Mouse (Mus musculus) large intestine, adult 2 months (tissue): Measurements from ENCODE around the gene Rnf40. TPM values are rescaled to one million over a fixed set of nuclear protein-coding genes. Genes with fewer than 3 reads are reported as not detected.

Experiments
- DNase-seq: peaks from one replicate; pipeline ENCODE4 v3.0.0-alpha.2; 2012; ENCODE audit warnings: low read depth, low spot score
- WGBS: fragments of 180-500 bp; shearing (Covaris S2); methylation state at CpG from one replicate; pipeline ENCODE4 v1.1.7; 2018; 5-methylcytosine and 5-hydroxymethylcytosine counted together
- polyA plus RNA-seq: library from polyadenylated mRNA; depleted of rRNA; stranded (reverse); fragments of >200 nt; gene quantifications from 2 replicates; pipeline ENCODE4 v1.2.3, GENCODE M21; 2012; rRNA removed

The Rnf40 gene
- polyA plus RNA-seq: 23.7 and 30.9 TPM in 2 replicates

DNA sequence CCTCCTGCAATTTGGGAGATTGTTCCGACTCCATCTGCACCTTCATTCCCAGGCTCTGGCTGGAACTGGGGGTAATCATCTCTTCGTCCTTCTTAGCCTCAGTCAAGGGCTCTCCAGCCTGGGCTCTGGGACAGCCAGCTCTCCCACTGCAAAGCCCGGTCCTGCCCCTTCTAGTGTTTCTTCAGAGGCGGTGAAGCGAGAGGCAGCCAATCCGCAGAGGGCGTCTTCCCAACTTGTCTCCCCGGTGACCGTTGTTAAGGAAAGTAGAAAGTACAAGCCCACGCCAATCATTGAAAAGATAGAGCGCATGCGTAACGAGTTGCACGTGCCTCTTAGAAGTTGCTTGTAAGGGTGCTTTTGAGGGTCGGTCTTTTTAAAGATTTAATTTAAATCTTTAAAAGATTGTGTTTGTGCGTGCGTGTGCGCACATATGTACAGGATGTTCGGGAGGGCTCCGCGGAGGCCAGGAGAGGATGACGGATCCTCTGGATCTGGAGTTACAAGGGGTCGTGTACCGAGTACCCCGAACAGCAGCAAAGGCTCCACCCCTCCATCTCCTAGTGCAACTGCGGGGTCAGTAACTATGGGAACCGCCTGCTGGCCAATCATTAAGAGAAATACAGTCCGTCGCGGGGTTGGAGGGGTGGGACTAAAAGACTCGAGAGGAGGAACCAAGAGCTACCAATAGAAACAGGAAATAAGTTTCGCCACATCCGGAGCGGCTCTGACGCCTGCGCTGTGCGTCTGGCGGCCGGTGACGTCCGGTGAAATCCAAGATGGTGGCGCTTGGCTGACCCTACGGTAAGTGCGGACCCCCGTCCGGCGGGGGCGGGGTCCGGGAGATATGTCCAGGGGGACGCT is at the start of gene Rnf40, which contains the start of gene Ccdc189:
Gene Rnf40, plus strand, starts transcription at position 757 of the 861 bp plus-strand sequence.
Gene Ccdc189, minus strand, starts transcription at position 585 of the 861 bp plus-strand sequence.
- 1% methylated on average over 50 of the region's 50 CpGs for WGBS
- peak; percentile 97 for DNase-seq

GRCm38 (mm10) chr7:127541671-127542070 is 46.9 kb upstream of the Rnf40 start:
- DNase-seq: no peak
- 91% methylated on average over 3 of the region's 3 CpGs for WGBS

DNA sequence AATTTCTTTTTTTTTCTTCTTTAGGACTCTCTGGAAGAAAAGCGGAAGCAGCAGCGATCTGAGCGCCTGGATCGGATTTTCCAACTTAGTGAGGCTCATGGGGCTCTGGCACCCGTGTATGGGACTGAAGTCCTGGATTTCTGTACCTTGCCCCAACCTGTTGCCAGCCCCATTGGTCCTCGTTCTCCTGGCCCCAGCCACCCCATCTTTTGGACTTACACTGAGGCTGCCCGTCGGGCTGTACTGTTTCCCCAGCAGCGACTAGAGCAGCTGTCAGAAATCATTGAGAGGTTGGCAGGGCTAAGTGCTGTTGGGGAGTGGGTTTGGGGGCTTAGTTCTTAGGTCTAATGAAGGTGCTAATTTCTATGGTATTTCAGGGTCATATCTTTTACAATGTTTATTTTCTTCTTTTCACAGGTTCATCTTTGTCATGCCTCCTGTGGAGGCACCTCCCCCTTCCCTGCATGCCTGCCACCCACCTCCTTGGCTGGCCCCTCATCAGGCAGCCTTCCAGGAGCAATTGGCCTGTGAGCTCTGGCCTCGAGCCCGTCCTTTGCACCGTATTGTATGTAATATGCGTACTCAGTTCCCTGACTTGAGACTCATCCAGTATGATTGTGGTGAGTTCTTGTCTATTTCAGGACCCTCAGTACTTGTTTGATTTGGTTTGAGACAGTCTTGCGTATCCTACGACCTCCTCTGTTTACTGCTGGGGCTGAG is 39.3 kb upstream of the Rnf40 start:
- WGBS: 70% methylated on average over 15 of the region's 15 CpGs
- no peak for DNase-seq

DNA sequence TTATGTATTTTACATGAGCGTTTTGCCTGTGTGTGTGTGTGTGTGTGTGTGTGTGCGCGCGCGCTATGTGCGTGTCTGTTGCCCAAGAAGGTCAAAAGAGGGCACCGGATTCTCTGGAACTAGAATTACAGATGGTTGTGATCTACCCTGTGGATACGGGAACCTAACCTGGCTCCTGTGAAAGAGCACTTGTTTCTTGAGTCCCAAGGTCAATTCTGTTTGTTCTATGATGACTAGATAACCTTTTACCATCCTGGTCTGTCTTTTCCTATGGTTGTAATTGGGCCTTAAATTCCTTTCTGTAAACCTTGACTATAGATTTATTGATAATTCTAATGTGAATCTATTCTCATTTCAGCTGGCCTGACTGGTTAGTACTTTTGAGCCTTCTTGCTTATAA is 37.0 kb upstream of the Rnf40 start:
- 82% methylated on average over 8 of the region's 8 CpGs for WGBS
- DNase-seq: no peak

GRCm38 (mm10) chr7:127560580-127560979 is 28.0 kb upstream of the Rnf40 start:
- DNase-seq: no peak
- 95% methylated on average over 11 of the region's 11 CpGs for WGBS

- WGBS: 69% methylated on average over 5 of the region's 5 CpGs
- no peak for DNase-seq
Observed at GRCm38 (mm10) chr7:127561340-127561858, 27.2 kb upstream of the Rnf40 start, which contains the start of gene Tmem265. TSS of gene Tmem265 (plus strand) at chr7:127561390.

- 69% methylated on average over 6 of the region's 6 CpGs for WGBS
- DNase-seq: no peak
Observed at GRCm38 (mm10) chr7:127564381-127565150, 24.0 kb upstream of the Rnf40 start.

DNA sequence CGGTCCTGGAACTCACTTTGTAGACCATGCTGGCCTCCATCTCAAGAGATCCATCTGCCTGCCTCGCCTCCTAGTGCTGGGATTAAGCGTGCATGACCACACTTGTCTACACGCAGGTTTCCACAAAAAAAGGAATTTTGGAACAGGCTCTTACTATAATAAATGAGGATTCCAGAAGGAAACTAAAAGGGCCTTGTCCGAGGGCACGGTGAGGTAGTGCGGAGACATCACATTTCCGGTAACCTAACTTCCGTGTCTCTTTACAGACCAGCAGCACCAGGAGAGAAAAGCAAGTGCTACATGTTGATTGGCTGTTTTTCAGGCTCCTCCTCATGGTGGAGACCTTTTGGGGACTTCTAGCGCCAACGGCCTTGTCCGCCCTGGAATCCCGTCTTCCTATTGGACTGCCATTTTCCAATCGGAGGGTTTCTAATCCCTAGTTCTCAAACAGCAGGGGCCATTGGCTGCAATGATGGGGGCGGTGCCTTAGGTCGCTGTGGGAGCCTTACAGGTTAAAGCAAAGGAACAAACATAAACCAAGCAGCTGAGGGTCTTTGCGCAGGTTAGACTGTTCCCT is 15.6 kb upstream of the Rnf40 start, which contains the start of gene Phkg2:
Gene Phkg2, plus strand, starts transcription at position 446 of the 577 bp plus-strand sequence.
- under 1% methylated on average over 17 of the region's 17 CpGs for WGBS
- DNase-seq: peak; percentile 99

DNA sequence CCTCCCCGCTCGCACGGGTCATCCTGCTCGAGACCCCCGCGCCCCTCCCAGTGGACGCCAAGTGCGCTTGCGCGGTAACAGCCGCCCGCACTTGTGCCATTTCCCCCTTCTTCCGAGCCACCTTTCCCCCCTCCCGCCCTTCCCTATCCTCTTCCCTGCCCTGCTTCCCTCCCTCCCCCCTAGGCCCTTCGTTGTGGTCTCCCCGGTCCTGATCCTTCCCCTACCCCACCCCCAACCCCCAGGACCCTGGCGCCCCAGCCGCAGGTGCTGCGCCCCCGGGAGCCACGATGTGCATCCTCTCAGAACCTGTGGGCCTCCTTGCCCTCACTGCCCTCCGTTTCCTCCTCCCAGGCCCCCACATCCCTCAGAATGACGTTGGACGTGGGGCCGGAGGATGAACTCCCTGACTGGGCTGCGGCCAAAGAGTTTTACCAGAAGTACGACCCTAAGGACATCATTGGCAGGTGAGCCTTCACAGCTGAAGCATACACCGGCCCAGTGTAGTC is 15.0 kb upstream of the Rnf40 start:
- no peak for DNase-seq
- WGBS: 3% methylated on average over 28 of the region's 28 CpGs

- WGBS: 10% methylated on average over 7 of the region's 7 CpGs
- no peak for DNase-seq
Observed at GRCm38 (mm10) chr7:127574115-127574514, 14.5 kb upstream of the Rnf40 start.

- WGBS: 94% methylated on average over 6 of the region's 6 CpGs
- no peak for DNase-seq
Observed at GRCm38 (mm10) chr7:127583260-127583659, 5.3 kb upstream of the Rnf40 start.

DNA sequence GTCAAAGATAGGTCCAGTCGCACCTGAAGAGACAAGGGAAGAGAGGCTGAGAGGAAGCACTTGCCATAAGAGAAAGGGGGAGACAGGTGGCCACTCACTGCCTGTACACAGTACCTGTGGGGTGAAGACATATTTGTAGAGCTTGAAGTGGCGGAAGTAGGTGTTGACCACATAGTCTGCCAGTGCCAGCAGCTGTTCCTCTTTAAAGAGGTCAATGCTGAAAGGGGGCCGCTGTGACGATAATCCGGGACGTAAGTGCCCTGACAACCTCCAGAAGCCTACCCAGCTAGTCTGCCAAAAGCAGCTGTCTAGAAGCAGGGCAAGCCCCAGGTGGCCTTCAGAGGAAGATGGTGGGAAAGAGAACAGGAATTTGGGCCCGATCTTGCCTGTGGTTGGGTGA is 3.5 kb upstream of the Rnf40 start:
- 87% methylated on average over 7 of the region's 7 CpGs for WGBS
- DNase-seq: no peak

DNA sequence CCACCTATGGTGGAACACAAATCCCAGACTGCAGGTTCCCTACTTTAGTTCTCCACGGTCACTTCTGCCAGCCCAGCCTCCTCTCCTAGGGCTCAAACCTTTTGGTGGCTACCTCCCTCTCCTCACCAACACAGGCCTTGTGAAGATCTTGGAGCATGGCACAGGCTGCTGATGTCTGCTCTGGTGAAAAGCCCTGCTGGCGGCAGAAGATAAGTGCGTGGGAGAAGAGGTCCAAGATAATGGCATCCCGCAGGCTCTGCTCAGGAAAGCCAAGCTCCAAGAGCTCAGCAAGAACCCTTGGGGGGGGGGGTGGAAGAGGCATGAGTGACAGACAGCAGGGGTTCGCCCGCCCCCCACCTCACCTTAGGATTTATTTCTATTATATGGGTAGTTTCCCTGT is 2.4 kb upstream of the Rnf40 start:
- 94% methylated on average over 6 of the region's 6 CpGs for WGBS
- no peak for DNase-seq

DNA sequence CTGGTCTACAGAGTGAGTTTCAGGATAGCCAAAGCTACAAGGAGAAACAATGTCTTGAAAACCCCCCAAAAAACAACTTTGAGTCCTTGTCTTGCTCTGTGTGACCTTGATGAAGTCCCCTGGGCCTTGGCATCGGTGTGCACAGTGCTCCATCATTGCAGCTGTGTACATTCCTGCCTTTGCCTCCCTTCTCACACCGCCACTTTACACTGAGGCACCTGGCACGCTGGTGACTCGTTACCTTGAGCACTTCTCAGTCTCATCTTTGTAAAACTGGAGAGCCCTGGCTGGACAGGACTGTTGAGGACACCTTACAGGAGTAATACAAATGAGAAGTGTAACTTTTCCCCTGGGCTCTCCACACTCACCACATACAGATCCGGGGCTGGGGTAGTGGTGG is 1.4 kb upstream of the Rnf40 start:
- WGBS: 40% methylated on average over 5 of the region's 5 CpGs
- no peak for DNase-seq

- 2% methylated on average over 29 of the region's 29 CpGs for WGBS
- DNase-seq: no peak
Observed at GRCm38 (mm10) chr7:127588901-127589300, 334 bp downstream of the Rnf40 start.

DNA sequence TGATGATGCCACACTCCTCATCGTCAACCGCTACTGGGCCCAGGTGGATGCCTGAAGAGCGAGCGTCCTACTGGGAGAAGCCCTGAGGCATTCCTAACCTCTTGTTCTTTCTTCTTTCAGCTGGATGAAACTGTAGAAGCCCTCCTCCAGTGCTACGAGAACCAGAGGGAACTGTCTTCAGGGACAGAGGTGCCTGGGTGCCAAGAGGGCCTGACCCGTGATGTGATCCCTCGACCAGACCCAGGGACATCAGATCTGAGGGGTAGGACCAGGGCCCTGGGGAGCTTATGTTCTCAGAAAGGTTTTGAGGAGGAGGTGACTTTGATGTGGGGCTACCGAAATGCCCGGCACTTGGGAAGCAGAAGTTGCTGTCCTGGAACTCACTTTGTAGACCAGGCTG is 1.1 kb downstream of the Rnf40 start:
- no peak for DNase-seq
- WGBS: 93% methylated on average over 9 of the region's 9 CpGs

DNA sequence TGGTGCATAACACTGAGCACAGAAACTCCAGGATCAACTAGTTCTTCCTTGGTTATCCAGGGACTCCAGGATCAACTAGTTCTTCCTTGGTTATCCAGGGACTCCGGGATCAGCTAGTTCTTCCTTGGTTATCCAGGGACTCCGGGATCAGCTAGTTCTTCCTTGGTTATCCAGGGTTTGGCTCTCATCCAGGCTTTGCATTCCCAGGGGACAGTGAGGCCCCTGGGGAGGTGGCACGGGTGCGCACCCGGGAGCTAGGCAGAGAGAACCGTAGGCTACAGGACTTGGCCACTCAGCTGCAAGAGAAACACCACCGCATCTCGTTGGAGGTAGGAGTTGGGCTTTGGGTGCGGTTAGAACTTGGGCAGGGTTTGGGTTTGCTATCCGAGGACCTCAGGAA is 2.5 kb downstream of the Rnf40 start:
- no peak for DNase-seq
- 68% methylated on average over 10 of the region's 10 CpGs for WGBS

GRCm38 (mm10) chr7:127592575-127592974 is 4.0 kb downstream of the Rnf40 start:
- 90% methylated on average over 14 of the region's 14 CpGs for WGBS
- no peak for DNase-seq

- DNase-seq: no peak
- 93% methylated on average over 17 of the region's 17 CpGs for WGBS
Observed at GRCm38 (mm10) chr7:127596747-127597146, 8.2 kb downstream of the Rnf40 start.
